Mouse (Mus musculus) kidney, postnatal 0 days (tissue): ENCODE results near the gene Cryzl1. TPM values are rescaled to one million over a fixed set of nuclear protein-coding genes. Genes with fewer than 3 reads are reported as not detected.

Experiments
- ATAC-seq: fragments of 200-750 bp; cut with Nextera tagmentation; replicated peaks from 2 replicates; pipeline ENCODE4 v1.8.0; 2017; ENCODE audit warnings: low read depth, moderate number of reproducible peaks, moderate TSS enrichment, moderate library complexity; ENCODE audit not compliant: low FRiP score
- DNase-seq: peaks from one replicate; pipeline ENCODE4 v3.0.0-alpha.2; 2016; ENCODE audit warnings: low spot score
- H3K27ac ChIP-seq: fragments of 300-500 bp; sonication (generic); 2 replicates; pipeline ENCODE4 v1.5.1; 2014; ENCODE audit warnings: mild to moderate bottlenecking
- H3K27me3 ChIP-seq: fragments of 300-500 bp; sonication (generic); 2 replicates; pipeline ENCODE4 v1.6.1; 2014; ENCODE audit warnings: low read length, mixed read lengths; ENCODE audit not compliant: insufficient read depth
- H3K36me3 ChIP-seq: fragments of 300-500 bp; sonication (generic); 2 replicates; pipeline ENCODE4 v1.6.1; 2014; ENCODE audit warnings: low read length, mixed read lengths; ENCODE audit not compliant: insufficient read depth
- H3K4me1 ChIP-seq: fragments of 300-500 bp; sonication (generic); replicated peaks from 2 replicates; pipeline ENCODE4 v1.6.1; 2014; ENCODE audit warnings: antibody characterized with exemption, low read length, mixed read lengths; ENCODE audit not compliant: insufficient read depth
- H3K4me2 ChIP-seq: fragments of 300-500 bp; sonication (generic); 2 replicates; pipeline ENCODE4 v1.6.1; 2014; ENCODE audit warnings: mild to moderate bottlenecking, low read length, moderate library complexity, mixed read lengths
- H3K4me3 ChIP-seq: fragments of 300-500 bp; sonication (generic); replicated peaks from 2 replicates; pipeline ENCODE4 v1.5.1; 2014; ENCODE audit warnings: low read depth, low read length
- H3K9ac ChIP-seq: fragments of 300-500 bp; sonication (generic); 2 replicates; pipeline ENCODE4 v1.6.1; 2014; ENCODE audit warnings: low read depth, low read length
- H3K9me3 ChIP-seq: fragments of 300-500 bp; sonication (generic); replicated peaks from 2 replicates; pipeline ENCODE4 v1.6.1; 2016; ENCODE audit warnings: low read length, inconsistent platforms, mixed read lengths
- CTCF ChIP-seq: IDR thresholded peaks from 2 replicates; pipeline ENCODE4 v1.5.1; 2016; ENCODE audit warnings: antibody characterized with exemption, low read depth, mild to moderate bottlenecking, moderate library complexity
- WGBS: fragments of 180-500 bp; shearing (Covaris S2); extraction: QIAGEN DNeasy Blood & Tissue Kit; methylation state at CpG from one replicate; pipeline ENCODE4 v1.1.7; 2014; 5-methylcytosine and 5-hydroxymethylcytosine counted together
- polyA plus RNA-seq: library from polyadenylated mRNA; unstranded; fragments of >200 nt; fragmentation: Nextera tagmentation; extraction: Ambion mirVana; gene quantifications from 2 replicates; pipeline ENCODE4 v1.2.1, GENCODE M21; 2015

The Cryzl1 gene
- polyA plus RNA-seq, 1 experiment from 2014 or later, result 74.8 TPM

DNA sequence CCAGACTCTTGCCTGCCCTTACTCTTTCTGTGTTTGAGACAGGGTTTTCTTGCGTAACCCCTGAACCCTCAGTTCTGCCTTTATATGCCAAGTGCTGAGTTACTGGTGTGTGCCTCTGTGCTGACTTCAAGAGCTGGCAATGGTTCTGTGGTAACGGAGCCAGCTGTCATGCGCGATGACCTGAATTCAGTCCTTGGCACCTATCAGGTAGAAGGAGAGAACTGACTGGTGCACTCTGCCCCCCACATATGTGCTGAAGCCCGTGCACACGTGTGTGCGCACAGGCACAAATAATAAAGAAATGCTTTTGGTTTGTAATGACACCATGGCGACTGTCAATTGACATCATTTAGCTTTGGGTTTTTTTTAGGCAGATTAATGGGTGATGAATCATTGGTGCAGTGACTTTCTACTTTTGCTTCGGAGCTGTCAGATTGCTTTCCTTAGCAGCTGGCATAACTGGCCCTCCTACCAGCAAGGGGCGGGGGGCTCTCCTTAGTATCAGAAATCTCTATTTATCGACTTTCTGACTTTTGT, 38.5 kb upstream of the Cryzl1 start:
- no peak overlapping the region for H3K4me2 ChIP-seq
- TF ChIP-seq CTCF, result no peak
- H3K27me3 ChIP-seq, result no peaks in the 10 kb centered on the region
- no peaks in the 10 kb centered on the region for H3K9me3 ChIP-seq
- H3K4me1 ChIP-seq, result 0 out of 2 replicates have a peak, but pooled peaks cover 6% of the 10 kb centered on the region
- no peak overlapping the region for H3K27ac ChIP-seq
- ATAC-seq (no peak), DNase-seq (no peak)
- H3K4me3 ChIP-seq, result no peak overlapping the region
- no peaks in the 10 kb centered on the region for H3K36me3 ChIP-seq
- H3K9ac ChIP-seq, result no peak overlapping the region
- 73% methylated on average over 11 of the region's 11 CpGs for WGBS

DNA sequence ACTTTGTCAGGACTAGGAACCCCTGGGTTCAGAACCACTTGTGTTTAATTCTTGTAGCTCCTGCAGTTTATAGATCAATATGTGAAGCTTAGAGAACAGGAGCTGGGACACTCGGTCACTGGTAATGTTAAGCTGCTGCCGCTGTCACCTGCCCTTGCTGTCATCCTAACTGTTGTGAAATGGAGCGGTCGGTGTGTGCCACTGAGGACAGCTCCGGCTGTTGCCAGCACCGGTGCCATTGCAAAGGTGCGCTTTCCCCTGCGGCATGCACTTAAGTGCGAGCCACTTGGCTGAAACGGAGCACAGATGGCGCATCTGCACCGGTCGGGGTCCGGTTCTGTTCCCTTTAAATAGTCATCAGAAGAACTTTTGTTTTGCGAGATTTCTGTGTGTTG, 37.0 kb upstream of the Cryzl1 start:
- H3K27ac ChIP-seq, result no peak overlapping the region
- H3K9ac ChIP-seq, result no peak overlapping the region
- H3K9me3 ChIP-seq, result no peaks in the 10 kb centered on the region
- no peaks in the 10 kb centered on the region for H3K27me3 ChIP-seq
- WGBS, result 91% methylated on average over 15 of the region's 15 CpGs
- ATAC-seq, result no peak
- no peak overlapping the region for H3K4me2 ChIP-seq
- H3K4me3 ChIP-seq, result no peak overlapping the region
- H3K4me1 ChIP-seq, result 0 out of 2 replicates have a peak, but pooled peaks cover 9% of the 10 kb centered on the region
- no peak for DNase-seq
- no peaks in the 10 kb centered on the region for H3K36me3 ChIP-seq
- TF ChIP-seq CTCF, result no peak

DNA sequence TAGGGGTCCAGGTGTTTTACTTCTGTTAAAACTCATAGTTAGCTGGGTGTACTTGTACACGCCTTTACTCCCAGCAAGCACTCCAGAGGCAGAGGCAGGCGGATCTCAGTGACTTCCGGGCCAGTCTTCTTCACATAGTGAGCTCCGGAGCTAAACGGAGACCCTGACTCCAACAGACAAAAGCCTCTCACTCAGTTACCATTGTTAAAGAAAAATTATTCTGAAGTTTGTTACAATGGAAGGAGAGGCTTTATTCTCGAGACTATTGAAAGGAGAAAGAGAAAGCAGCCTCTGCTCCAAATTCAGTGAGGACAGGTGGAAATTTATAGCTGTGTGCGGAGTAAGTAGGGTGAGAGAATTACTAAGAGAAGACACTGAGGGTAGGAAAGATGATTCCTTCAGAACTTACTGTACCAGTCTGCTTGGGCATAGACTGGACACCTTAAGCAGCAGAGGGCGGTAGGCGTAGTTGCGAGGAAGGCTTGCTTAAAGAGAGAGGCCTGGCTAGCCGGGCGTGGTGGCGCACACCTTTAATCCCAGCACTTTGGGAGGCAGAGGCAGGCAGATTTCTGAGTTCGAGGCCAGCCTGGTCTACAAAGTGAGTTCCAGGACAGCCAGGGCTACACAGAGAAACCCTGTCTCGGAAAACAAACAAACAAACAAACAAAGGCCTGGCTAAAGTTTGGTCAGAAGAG, 36.5 kb upstream of the Cryzl1 start:
- no peaks in the 10 kb centered on the region for H3K27me3 ChIP-seq
- no peak for TF ChIP-seq CTCF
- DNase-seq (no peak), ATAC-seq (no peak)
- H3K4me3 ChIP-seq, result no peak overlapping the region
- no peak overlapping the region for H3K4me2 ChIP-seq
- H3K27ac ChIP-seq, result no peak overlapping the region
- H3K9me3 ChIP-seq, result no peaks in the 10 kb centered on the region
- H3K36me3 ChIP-seq, result no peaks in the 10 kb centered on the region
- 0 out of 2 replicates have a peak, but pooled peaks cover 9% of the 10 kb centered on the region for H3K4me1 ChIP-seq
- 93% methylated on average over 15 of the region's 15 CpGs for WGBS
- no peak overlapping the region for H3K9ac ChIP-seq

DNA sequence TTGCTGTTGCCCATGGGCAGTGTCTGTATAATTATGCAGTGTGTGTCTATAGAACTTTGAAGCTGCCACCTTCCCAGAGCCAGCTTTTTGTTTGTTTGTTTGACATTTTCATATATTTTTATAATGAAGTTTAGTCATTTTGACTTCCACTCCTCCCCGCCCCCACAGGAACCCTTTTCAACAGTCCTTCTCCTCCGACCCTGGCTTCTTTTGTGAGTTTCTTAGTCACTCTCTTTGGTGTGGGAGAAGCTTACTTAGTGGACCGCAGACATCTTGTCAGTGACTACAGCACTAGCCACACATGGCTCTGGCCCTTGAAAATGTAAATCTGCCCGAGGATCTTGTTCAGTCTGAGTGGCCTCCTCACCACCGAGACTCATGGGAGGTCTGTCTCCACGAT, 35.6 kb upstream of the Cryzl1 start:
- 0 out of 2 replicates have a peak, but pooled peaks cover 9% of the 10 kb centered on the region for H3K4me1 ChIP-seq
- no peaks in the 10 kb centered on the region for H3K27me3 ChIP-seq
- DNase-seq (no peak), ATAC-seq (no peak)
- H3K9ac ChIP-seq, result no peak overlapping the region
- 59% methylated on average over 6 of the region's 6 CpGs for WGBS
- no peak overlapping the region for H3K27ac ChIP-seq
- no peak for TF ChIP-seq CTCF
- no peaks in the 10 kb centered on the region for H3K36me3 ChIP-seq
- no peaks in the 10 kb centered on the region for H3K9me3 ChIP-seq
- H3K4me2 ChIP-seq, result no peak overlapping the region
- no peak overlapping the region for H3K4me3 ChIP-seq

DNA sequence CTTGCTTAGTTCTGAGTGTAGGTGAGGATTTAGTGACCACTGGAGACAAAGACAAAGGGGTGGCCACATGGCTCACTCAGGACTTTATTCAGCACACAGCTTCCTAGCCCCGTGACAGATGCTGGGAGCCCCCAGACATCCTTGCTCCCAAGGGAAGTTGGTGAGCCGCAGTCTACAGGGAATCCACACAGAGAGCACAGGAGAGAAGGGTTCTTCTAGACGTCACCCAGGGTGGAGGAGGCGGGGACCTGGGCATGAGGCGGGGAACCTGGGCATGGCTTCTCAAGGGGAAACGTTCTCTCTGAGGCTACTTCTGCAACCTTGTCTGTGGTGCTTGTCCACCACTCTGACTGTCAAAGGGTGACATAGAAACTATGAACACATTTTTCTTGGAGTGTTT, 35.2 kb upstream of the Cryzl1 start:
- no peak overlapping the region for H3K27ac ChIP-seq
- no peaks in the 10 kb centered on the region for H3K9me3 ChIP-seq
- no peak overlapping the region for H3K9ac ChIP-seq
- H3K4me3 ChIP-seq, result no peak overlapping the region
- 0 out of 2 replicates have a peak, but pooled peaks cover 9% of the 10 kb centered on the region for H3K4me1 ChIP-seq
- no peak for TF ChIP-seq CTCF
- WGBS, result 63% methylated on average over 6 of the region's 6 CpGs
- no peaks in the 10 kb centered on the region for H3K36me3 ChIP-seq
- no peaks in the 10 kb centered on the region for H3K27me3 ChIP-seq
- no peak overlapping the region for H3K4me2 ChIP-seq
- ATAC-seq (no peak), DNase-seq (no peak)

DNA sequence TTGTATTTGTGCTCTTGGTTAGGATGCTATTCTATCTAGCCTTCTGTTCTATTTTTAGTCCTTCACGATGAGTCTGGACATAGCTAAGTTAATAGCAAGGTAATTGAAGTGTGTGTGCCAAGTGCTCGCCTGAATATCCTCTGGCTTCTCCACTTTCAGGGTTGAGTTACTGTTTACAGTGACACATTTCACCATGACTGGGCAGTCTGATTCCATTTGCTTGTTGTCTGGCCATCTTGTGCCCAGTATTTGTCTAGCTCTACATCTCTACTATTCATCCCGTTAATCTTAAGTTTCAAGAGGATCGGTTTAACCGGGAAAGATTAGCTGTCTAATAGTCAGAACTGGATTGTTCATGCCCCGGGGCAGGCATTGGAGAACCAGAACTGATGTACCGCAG, 33.7 kb upstream of the Cryzl1 start:
- Histone ChIP-seq H3K4me3 (no peak overlapping the region), H3K27me3 (no peaks in the 10 kb centered on the region), H3K36me3 (no peaks in the 10 kb centered on the region), H3K9me3 (no peaks in the 10 kb centered on the region), H3K9ac (no peak overlapping the region), H3K4me1 (0 out of 2 replicates have a peak, but pooled peaks cover 9% of the 10 kb centered on the region), H3K4me2 (no peak overlapping the region), H3K27ac (no peak overlapping the region)
- TF ChIP-seq CTCF, result no peak
- no peak for ATAC-seq
- DNase-seq, result no peak
- 52% methylated on average over 7 of the region's 7 CpGs for WGBS
